Mouse (Mus musculus) hematopoietic multipotent progenitor cell, adult 10-12 weeks (in vitro differentiated cells): ENCODE results near the gene Gnptab. TPM values are rescaled to one million over a fixed set of nuclear protein-coding genes. Genes with fewer than 3 reads are reported as not detected.

Experiments used
- polyA plus RNA-seq: library from polyadenylated mRNA; stranded (reverse); fragments of >175 nt; gene quantifications from 2 replicates; pipeline ENCODE4 v1.2.3, GENCODE M21; 2012; ENCODE audit warnings: low replicate concordance

Gene Gnptab
- 5.0 and 5.1 TPM in 2 replicates for polyA plus RNA-seq

DNA sequence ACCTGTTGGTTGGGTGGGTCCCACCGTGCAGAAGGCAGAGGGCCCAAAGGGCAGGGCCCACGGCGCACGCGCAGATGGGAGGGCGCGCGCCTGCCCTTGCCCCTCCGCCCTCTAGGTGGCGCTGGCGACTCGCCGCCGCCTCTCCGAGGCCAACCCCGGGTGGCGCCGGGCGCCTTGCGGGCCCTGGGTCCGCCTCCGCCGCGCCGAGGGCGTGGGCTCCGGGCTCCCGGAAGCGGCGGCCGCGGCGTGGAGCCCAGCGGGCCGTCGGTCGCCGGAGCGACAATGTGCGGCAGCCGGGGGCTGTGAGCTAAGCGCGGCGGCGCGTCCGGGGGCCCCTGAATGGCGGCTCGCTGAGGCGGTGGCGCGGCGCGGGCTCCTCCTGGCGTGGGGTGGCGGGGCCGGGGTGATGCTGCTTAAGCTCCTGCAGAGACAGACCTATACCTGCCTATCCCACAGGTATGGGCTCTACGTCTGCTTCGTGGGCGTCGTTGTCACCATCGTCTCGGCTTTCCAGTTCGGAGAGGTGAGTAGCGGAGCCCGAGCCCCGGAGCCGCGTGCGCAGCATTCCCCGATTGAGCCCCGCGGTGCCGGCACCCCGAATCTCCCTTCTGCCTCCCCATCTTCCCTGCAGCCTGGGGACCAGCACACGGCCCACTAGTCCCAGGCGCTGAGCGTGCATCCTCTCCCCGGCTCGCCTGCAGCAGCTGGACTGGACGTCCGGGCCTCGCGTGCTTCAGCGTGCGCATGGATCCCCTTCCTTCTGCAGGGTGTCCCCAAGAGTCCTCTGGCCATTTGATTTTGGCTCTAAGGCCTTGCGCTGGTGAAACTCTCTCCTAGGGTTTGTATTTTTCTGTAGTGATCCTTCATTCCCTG, at the start of gene Gnptab, which contains the start of gene Dram1:
Gene Gnptab (plus strand): TSS at position 120 of the 873 bp plus-strand sequence.
Gene Dram1 (minus strand): TSS at position 68 of the 873 bp plus-strand sequence.

GRCm38 (mm10) chr10:88459502-88459992, 80.6 kb downstream of the Gnptab start, which contains the start of gene Sycp3:
Sycp3 (plus strand) TSS chr10:88459569.

Other genes starting within 250 kb of the Gnptab start
- 0.09 and 0.65 TPM in 2 replicates for gene Parpbp, start 232.2 kb upstream of the Gnptab start, polyA plus RNA-seq
- gene Nup37, start 232.1 kb upstream of the Gnptab start, polyA plus RNA-seq: 0.14 and 1.5 TPM in 2 replicates
- gene Washc3, start 178.0 kb upstream of the Gnptab start, polyA plus RNA-seq: 24.0 and 25.8 TPM in 2 replicates
- 1.1 and 1.4 TPM in 2 replicates for gene Dram1, start 52 bp upstream of the Gnptab start, polyA plus RNA-seq
- not detected in 2 replicates for gene Sycp3, start 80.4 kb downstream of the Gnptab start, polyA plus RNA-seq
- gene Chpt1, start 124.9 kb downstream of the Gnptab start, polyA plus RNA-seq: 16.7 and 27.9 TPM in 2 replicates
- not detected in 2 replicates for gene Mybpc1, start 226.0 kb downstream of the Gnptab start, polyA plus RNA-seq